Mouse (Mus musculus) myocyte (in vitro differentiated cells): Measurements from ENCODE around the gene Arl15. TPM values are rescaled to one million over a fixed set of nuclear protein-coding genes. Genes with fewer than 3 reads are reported as not detected.

Experiments
- H3K27me3 ChIP-seq: one replicate; pipeline ENCODE4 v1.6.1; 2011; ENCODE audit not compliant: control insufficient read depth, insufficient read depth, insufficient read length
- H3K36me3 ChIP-seq: one replicate; pipeline ENCODE4 v1.6.1; 2011; ENCODE audit not compliant: control insufficient read depth, insufficient read depth
- H3K4me2 ChIP-seq: one replicate; pipeline ENCODE4 v1.6.1; 2011; ENCODE audit warnings: low read depth, control low read depth
- H3K4me3 ChIP-seq: one replicate; pipeline ENCODE4 v1.5.1; 2011; ENCODE audit warnings: mild to moderate bottlenecking, control low read depth, moderate library complexity
- H3K79me2 ChIP-seq: one replicate; pipeline ENCODE4 v1.6.1; 2011; ENCODE audit not compliant: control insufficient read depth, insufficient read depth
- H3ac ChIP-seq: one replicate; pipeline ENCODE4 v1.6.1; 2011; ENCODE audit not compliant: control insufficient read depth, insufficient read length
- CEBPB ChIP-seq: IDR thresholded peaks from 2 replicates; pipeline ENCODE4 v1.6.1; 2011; ENCODE audit warnings: mild to moderate bottlenecking, moderate library complexity; ENCODE audit not compliant: poor library complexity, insufficient read depth, severe bottlenecking
- E2F4 ChIP-seq: IDR thresholded peaks from one replicate; pipeline ENCODE4 v1.6.1; 2011; ENCODE audit warnings: mild to moderate bottlenecking, control low read depth, moderate library complexity; ENCODE audit not compliant: insufficient read depth
- MAX ChIP-seq: IDR thresholded peaks from one replicate; pipeline ENCODE4 v1.6.1; 2011; ENCODE audit warnings: low read depth, mild to moderate bottlenecking, control low read depth
- MYOD1 ChIP-seq, 3 experiments: IDR thresholded peaks; one replicate each; pipeline ENCODE4 v1.6.1; 2011; ENCODE audit warnings: control low read depth in 2 of 3, low read depth in 2 of 3, mild to moderate bottlenecking in 2 of 3, moderate library complexity in 1 of 3; ENCODE audit not compliant: insufficient read length in 2 of 3, control insufficient read depth in 1 of 3
- MYOG ChIP-seq, 3 experiments: IDR thresholded peaks; one replicate each; pipeline ENCODE4 v1.6.1; 2011; ENCODE audit warnings: control low read depth in 2 of 3, low read depth in 2 of 3, mild to moderate bottlenecking in 2 of 3; ENCODE audit not compliant: insufficient read length in 2 of 3, control insufficient read depth in 1 of 3, insufficient read depth in 1 of 3
- POLR2A ChIP-seq: IDR thresholded peaks from one replicate; pipeline ENCODE4 v1.6.1; 2011; ENCODE audit warnings: low read depth, mild to moderate bottlenecking, control low read depth, moderate library complexity; ENCODE audit not compliant: insufficient read length
- POLR2AphosphoS2 ChIP-seq: IDR thresholded peaks from one replicate; pipeline ENCODE4 v1.6.1; 2011; ENCODE audit warnings: low read depth, control low read depth; ENCODE audit not compliant: insufficient read length
- REST ChIP-seq: IDR thresholded peaks from one replicate; pipeline ENCODE4 v1.6.1; 2011; ENCODE audit warnings: mild to moderate bottlenecking, control low read depth, moderate library complexity; ENCODE audit not compliant: insufficient read depth, insufficient read length
- SRF ChIP-seq: IDR thresholded peaks from one replicate; pipeline ENCODE4 v1.6.1; 2011; ENCODE audit warnings: low read depth; ENCODE audit not compliant: control insufficient read depth, insufficient read length
- TCF12 ChIP-seq: IDR thresholded peaks from one replicate; pipeline ENCODE4 v1.6.1; 2011; ENCODE audit warnings: mild to moderate bottlenecking, control low read depth; ENCODE audit not compliant: poor library complexity, insufficient read depth, severe bottlenecking
- TCF3 ChIP-seq: IDR thresholded peaks from one replicate; pipeline ENCODE4 v1.6.1; 2011; ENCODE audit warnings: low read depth, control low read depth; ENCODE audit not compliant: insufficient read length
- USF1 ChIP-seq: IDR thresholded peaks from one replicate; pipeline ENCODE4 v1.6.1; 2011; ENCODE audit warnings: low read depth, mild to moderate bottlenecking, control low read depth, moderate library complexity
- polyA plus RNA-seq: library from polyadenylated mRNA; unstranded; fragments of >200 nt; fragmentation: generic; extraction: Trizol; gene quantifications from one replicate; pipeline ENCODE4 v1.2.1, GENCODE M21; 2012; ENCODE audit warnings: missing spikeins

Arl15 gene
- polyA plus RNA-seq, 1 experiment, result 11.1 TPM

DNA sequence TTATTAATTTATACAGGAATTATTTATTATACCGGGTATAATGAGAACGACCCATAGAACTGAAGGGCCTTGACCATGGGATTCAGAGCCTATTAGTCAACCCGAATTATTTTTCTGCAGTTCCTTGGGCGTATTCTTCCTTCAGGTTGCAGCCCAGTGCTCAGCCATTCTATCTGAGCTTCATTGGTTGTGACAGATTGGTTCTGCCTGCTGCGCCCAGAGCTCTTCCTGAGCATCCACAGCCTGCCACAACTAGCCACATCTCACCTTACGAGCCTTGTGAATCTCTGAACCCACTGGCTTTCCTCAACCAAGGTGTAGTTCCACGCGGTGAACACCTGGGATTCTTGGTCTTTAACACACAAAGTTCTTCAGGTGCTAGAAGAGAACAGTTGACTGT is 350.9 kb downstream of the Arl15 start:
- no peak for TF ChIP-seq POLR2A
- TF ChIP-seq REST, result no peak
- no peak for TF ChIP-seq POLR2AphosphoS2
- TF ChIP-seq CEBPB, result no peak
- no peak for TF ChIP-seq MAX
- TF ChIP-seq USF1, result no peak
- TF ChIP-seq MYOG (IDR thresholded peaks at IDR 0.05; ENCODE audit: control insufficient read depth in 1 of 3, insufficient read depth in 1 of 3, insufficient read length in 2 of 3, low read depth in 2 of 3), result no peak
- TF ChIP-seq TCF3, result no peak
- no peak for TF ChIP-seq TCF12
- TF ChIP-seq MYOD1 (IDR thresholded peaks at IDR 0.05; ENCODE audit: control insufficient read depth in 1 of 3, insufficient read length in 2 of 3, low read depth in 2 of 3), result no peak
- TF ChIP-seq SRF, result no peak
- TF ChIP-seq E2F4, result no peak
- no peak overlapping the region for H3K4me2 ChIP-seq

GRCm38 (mm10) chr13:114150856-114151697 is 356.8 kb downstream of the Arl15 start:
- no peak overlapping the region for H3K4me3 ChIP-seq
- no peak for TF ChIP-seq CEBPB
- TF ChIP-seq POLR2A, result no peak
- no peaks in the 10 kb centered on the region for H3K36me3 ChIP-seq

More for the DNA sequence above, 350.9 kb downstream of the Arl15 start:
- Histone ChIP-seq H3K36me3 (no peaks in the 10 kb centered on the region), H3ac (no peak overlapping the region), H3K4me3 (no peak overlapping the region), H3K79me2 (no peaks in the 10 kb centered on the region), H3K27me3 (no peaks in the 10 kb centered on the region)

DNA sequence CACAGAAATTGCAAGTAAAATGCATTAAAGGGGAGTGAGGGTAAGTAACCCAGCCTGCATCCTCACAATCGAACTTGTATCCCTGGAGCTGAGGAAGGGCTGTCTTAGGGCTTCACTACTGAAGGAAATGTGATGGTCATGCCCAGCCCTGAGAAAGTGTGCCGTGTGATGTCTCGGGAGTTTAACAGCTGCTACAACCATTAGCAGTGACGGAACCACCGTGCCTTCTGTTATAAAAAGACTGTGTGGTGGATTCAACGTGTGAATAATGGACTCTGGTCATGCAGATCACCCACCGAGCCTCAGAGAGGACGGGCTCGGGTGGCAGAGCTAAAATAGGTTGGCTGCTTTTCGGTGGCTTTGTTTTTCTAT is 357.4 kb downstream of the Arl15 start:
- no peak overlapping the region for H3K4me3 ChIP-seq
- H3K27me3 ChIP-seq, result no peaks in the 10 kb centered on the region
- H3K79me2 ChIP-seq, result no peaks in the 10 kb centered on the region
- H3ac ChIP-seq, result no peak overlapping the region
- TF ChIP-seq REST (no peak), MYOG (IDR thresholded peaks at IDR 0.05; ENCODE audit: control insufficient read depth in 1 of 3, insufficient read depth in 1 of 3, insufficient read length in 2 of 3, low read depth in 2 of 3) (peak in 2 of 3 experiments; percentile 32 to 58), MAX (no peak), MYOD1 (IDR thresholded peaks at IDR 0.05; ENCODE audit: control insufficient read depth in 1 of 3, insufficient read length in 2 of 3, low read depth in 2 of 3) (peak in 2 of 3 experiments; percentile 4 to 57)
- H3K4me2 ChIP-seq, result no peak overlapping the region
- H3K36me3 ChIP-seq, result no peaks in the 10 kb centered on the region

More at GRCm38 (mm10) chr13:114150856-114151697, 356.8 kb downstream of the Arl15 start:
- Histone ChIP-seq H3K4me2 (peak overlapping the region; percentile 18), H3K79me2 (no peaks in the 10 kb centered on the region), H3K27me3 (no peaks in the 10 kb centered on the region), H3ac (no peak overlapping the region)

DNA sequence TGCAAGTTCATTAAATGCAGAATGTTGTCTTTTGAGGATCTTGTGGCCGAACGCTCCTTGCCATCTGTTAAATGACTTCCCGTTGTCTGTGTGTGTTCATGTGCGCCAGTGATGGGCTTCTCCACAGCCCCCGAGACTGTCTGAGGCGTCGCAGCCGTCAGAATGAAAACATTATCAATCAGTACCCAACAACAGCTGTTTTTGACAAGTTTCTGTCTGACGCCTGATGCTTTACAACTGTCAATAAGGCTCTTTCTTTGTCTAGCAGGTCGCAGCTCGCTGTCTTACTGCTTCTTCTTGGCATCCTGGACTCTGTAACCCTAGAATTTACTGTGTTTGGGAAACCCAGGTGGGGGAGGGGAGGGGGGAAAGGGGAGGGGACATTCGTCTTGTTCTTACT is 362.4 kb downstream of the Arl15 start:
- H3K4me2 ChIP-seq, result no peak overlapping the region
- TF ChIP-seq MAX (no peak), TCF12 (no peak), MYOD1 (IDR thresholded peaks at IDR 0.05; ENCODE audit: control insufficient read depth in 1 of 3, insufficient read length in 2 of 3, low read depth in 2 of 3) (no peak), E2F4 (no peak), USF1 (no peak), SRF (no peak), TCF3 (no peak), POLR2AphosphoS2 (no peak), REST (no peak), MYOG (IDR thresholded peaks at IDR 0.05; ENCODE audit: control insufficient read depth in 1 of 3, insufficient read depth in 1 of 3, insufficient read length in 2 of 3, low read depth in 2 of 3) (no peak), POLR2A (no peak), CEBPB (no peak)

DNA sequence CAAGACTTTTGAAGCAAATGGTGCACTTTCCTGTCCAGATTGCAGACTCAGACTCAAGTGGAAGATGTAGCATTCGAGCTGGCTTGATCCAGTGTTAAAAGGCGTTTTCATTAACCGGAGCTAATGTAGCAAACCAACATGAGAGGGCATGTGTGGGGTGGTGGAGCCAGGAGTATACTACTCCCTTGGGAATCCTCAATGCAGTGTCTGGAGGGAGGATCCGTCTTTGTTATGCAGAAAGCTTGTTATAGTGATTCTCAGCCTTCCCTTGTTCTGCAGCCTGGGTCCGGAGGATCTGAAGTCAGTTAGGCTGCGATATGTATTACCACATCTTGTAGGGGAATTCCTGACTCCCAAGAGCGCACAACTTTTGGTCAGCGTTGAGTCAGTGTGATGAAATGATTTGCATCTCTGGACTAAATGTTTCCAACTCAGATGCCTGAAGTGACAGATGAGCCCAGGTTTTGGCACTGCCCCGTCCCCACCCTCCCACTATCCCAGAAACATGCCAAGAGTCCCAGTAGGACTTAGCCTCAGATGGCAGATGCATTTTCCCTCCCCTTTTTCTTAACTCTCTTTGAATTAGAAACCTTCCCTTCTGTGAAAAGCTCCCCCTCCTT is 363.9 kb downstream of the Arl15 start:
- Histone ChIP-seq H3K4me2 (peak overlapping the region; percentile 19), H3K79me2 (no peaks in the 10 kb centered on the region), H3K36me3 (no peaks in the 10 kb centered on the region), H3ac (no peak overlapping the region), H3K4me3 (no peak overlapping the region), H3K27me3 (no peaks in the 10 kb centered on the region)
- TF ChIP-seq USF1, result no peak
- TF ChIP-seq REST, result no peak
- TF ChIP-seq MYOG (IDR thresholded peaks at IDR 0.05; ENCODE audit: control insufficient read depth in 1 of 3, insufficient read depth in 1 of 3, insufficient read length in 2 of 3, low read depth in 2 of 3), result no peak
- no peak for TF ChIP-seq MYOD1 (IDR thresholded peaks at IDR 0.05; ENCODE audit: control insufficient read depth in 1 of 3, insufficient read length in 2 of 3, low read depth in 2 of 3)
- 0 out of 2 replicates have a peak, but pooled peaks have one; percentile 8 for TF ChIP-seq CEBPB

More for the DNA sequence above, 362.4 kb downstream of the Arl15 start:
- Histone ChIP-seq H3K4me3 (no peak overlapping the region), H3K79me2 (no peaks in the 10 kb centered on the region), H3ac (no peak overlapping the region), H3K36me3 (no peaks in the 10 kb centered on the region), H3K27me3 (no peaks in the 10 kb centered on the region)
